Mouse (Mus musculus) lung, embryonic 15.5 days (tissue): Measurements from ENCODE around the gene Actr6. TPM values are rescaled to one million over a fixed set of nuclear protein-coding genes. Genes with fewer than 3 reads are reported as not detected.
A peak's percentile ranks its signal among the peaks of the same experiment; 100 is the strongest.
"Not testable (repeated sequence)": the region's sequence is repeated elsewhere in the genome, so short reads cannot be mapped to it uniquely, and the experiment has no call there.

Source experiments
- ATAC-seq: fragments of 200-750 bp; cut with Nextera tagmentation; 2 replicates; pipeline ENCODE4 v1.8.0; 2017; ENCODE audit warnings: moderate number of reproducible peaks, borderline replicate concordance; ENCODE audit not compliant: low FRiP score, low TSS enrichment; ENCODE audit errors: extremely low read depth
- H3K27ac ChIP-seq: fragments of 300-500 bp; sonication (generic); 2 replicates; pipeline ENCODE4 v1.5.1; 2015; ENCODE audit warnings: moderate library complexity, mild to moderate bottlenecking, inconsistent platforms
- H3K27me3 ChIP-seq: fragments of 300-500 bp; sonication (generic); 2 replicates; pipeline ENCODE4 v1.6.1; 2015; ENCODE audit warnings: inconsistent platforms
- H3K36me3 ChIP-seq: fragments of 300-500 bp; sonication (generic); 2 replicates; pipeline ENCODE4 v1.6.1; 2015; ENCODE audit warnings: inconsistent platforms
- H3K4me1 ChIP-seq: fragments of 300-500 bp; sonication (generic); 2 replicates; pipeline ENCODE4 v1.6.1; 2015; ENCODE audit warnings: inconsistent platforms
- H3K4me2 ChIP-seq: fragments of 300-500 bp; sonication (generic); 2 replicates; pipeline ENCODE4 v1.6.1; 2015; ENCODE audit warnings: inconsistent platforms, mild to moderate bottlenecking, moderate library complexity
- H3K4me3 ChIP-seq: fragments of 300-500 bp; sonication (generic); 2 replicates; pipeline ENCODE4 v1.5.1; 2015; ENCODE audit warnings: mild to moderate bottlenecking, inconsistent platforms
- H3K9ac ChIP-seq: fragments of 300-500 bp; sonication (generic); 2 replicates; pipeline ENCODE4 v1.6.1; 2015; ENCODE audit warnings: inconsistent platforms
- H3K9me3 ChIP-seq: fragments of 300-500 bp; sonication (generic); 2 replicates; pipeline ENCODE4 v1.6.1; 2016; ENCODE audit warnings: inconsistent platforms
- WGBS: fragments of 180-500 bp; shearing (Covaris S2); methylation state at CpG from one replicate; pipeline ENCODE4 v1.1.7; 2015; 5-methylcytosine and 5-hydroxymethylcytosine counted together
- polyA plus RNA-seq: library from polyadenylated mRNA; unstranded; fragments of >200 nt; fragmentation: Nextera tagmentation; extraction: Ambion mirVana; gene quantifications from 2 replicates; pipeline ENCODE4 v1.2.1, GENCODE M21; 2015

The Actr6 gene
- polyA plus RNA-seq, 1 experiment from 2014 or later: 31.7 TPM

GRCm38 (mm10) chr10:89731341-89731740, 754 bp downstream of the Actr6 start:
- WGBS: 7% methylated on average over 5 of the region's 5 CpGs
- Histone ChIP-seq H3K4me1 (peaks cover 14% of the 10 kb centered on the region), H3K27me3 (no peaks in the 10 kb centered on the region), H3K36me3 (peaks cover 8% of the 10 kb centered on the region; the same call in 1 of the 2 replicates), H3K9me3 (no peaks in the 10 kb centered on the region), H3K4me2 (peak overlapping the region; percentile 70), H3K9ac (peak overlapping the region; percentile 58), H3K4me3 (peak overlapping the region; percentile 69), H3K27ac (no peak overlapping the region)
- no peak for ATAC-seq

DNA sequence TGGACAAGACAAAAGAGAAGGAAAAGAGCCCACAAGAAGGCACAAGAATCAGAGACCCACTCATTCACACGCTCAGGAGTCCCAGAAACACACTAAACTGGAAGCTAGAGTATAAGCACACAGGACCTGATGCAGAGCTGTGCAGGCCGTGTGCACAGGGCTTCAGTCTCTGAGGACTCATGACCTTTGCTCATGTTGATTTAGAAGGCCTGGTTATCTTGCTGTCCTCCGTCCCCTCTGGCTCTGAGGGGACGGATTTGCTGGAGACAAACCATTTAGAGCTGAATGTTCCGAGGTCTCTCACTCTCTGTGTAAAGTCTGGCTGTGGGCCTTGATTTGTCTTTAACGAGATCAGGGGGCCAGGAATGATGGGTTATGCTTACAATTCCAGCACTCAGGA, 1.7 kb downstream of the Actr6 start:
- ATAC-seq: no peak
- Histone ChIP-seq H3K4me1 (peaks cover 14% of the 10 kb centered on the region), H3K9ac (no peak overlapping the region), H3K9me3 (no peaks in the 10 kb centered on the region), H3K36me3 (peaks cover 14% of the 10 kb centered on the region), H3K27me3 (no peaks in the 10 kb centered on the region), H3K4me3 (no peak overlapping the region), H3K27ac (no peak overlapping the region), H3K4me2 (no peak overlapping the region)
- 80% methylated on average over 6 of the region's 6 CpGs for WGBS

DNA sequence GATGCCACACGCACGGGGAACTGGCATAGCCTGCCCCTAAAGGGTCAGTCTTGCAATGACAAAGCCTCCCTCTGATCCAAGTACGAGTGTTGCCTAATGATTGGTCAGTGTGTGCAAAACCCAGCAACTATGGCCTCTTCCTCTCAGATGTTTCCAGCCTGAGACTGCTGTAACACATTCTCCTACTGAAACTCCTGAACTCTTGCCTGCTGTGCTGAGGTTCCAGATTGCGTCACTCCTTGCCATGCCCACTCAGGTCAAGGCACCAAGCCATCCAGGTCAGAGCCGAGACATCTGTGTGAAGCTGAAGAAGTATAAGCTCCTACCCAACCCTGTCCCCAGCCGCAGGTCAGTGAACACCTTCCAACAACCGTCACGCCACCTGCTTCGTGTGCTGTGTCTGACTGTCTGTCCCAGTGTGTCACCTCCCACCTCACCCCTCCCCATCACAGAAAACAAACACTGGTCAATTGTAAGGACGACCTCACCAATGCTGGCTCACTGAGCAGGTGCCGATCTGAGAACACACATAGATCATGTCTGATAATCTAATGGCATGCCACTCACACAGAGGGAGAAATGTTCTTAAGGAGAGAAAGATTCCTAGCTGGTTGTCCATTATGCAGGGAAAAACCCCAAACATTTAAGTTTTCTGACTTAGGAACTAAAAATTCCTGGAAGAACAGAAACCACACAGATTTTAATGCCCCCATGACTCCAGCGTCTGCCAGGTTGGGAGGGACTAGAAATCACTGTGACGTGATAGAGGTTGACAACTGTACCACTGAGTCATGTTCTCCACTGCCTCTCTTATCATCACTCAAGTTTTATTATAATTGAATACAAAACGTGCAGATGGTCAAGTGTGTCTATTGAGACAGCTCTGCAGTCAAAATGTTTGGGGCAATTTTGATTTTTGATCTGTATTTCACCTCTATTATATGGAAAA, 9.6 kb downstream of the Actr6 start:
- H3K9ac ChIP-seq: no peak overlapping the region
- WGBS: 83% methylated on average over 14 of the region's 14 CpGs
- no peak overlapping the region for H3K4me3 ChIP-seq
- ATAC-seq: no peak
- no peaks in the 10 kb centered on the region for H3K27me3 ChIP-seq
- peaks cover 33% of the 10 kb centered on the region for H3K36me3 ChIP-seq
- no peak overlapping the region for H3K27ac ChIP-seq
- H3K4me2 ChIP-seq: no peak overlapping the region
- H3K4me1 ChIP-seq: no peaks in the 10 kb centered on the region
- H3K9me3 ChIP-seq: no peaks in the 10 kb centered on the region

DNA sequence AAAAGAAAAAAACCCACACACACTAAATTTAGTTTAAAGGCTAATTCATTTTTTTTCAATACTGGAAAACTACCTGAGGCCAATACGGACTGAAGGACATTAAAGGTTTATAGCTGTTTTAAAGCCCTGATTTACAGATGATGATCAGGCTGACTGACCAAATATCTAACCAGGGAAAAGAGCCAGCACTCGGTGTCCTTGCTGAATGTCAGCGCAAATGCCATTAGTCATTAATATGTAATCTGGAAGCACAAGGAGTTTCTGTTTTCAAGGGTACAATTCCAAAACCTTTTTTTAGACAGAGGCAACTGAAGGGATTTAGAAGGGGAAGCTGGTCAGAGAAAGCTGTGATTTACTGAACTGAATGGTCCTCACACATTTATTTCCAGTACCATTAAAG, 11.3 kb downstream of the Actr6 start:
- Histone ChIP-seq H3K27me3 (no peaks in the 10 kb centered on the region), H3K27ac (no peak overlapping the region), H3K4me3 (no peak overlapping the region), H3K9me3 (no peaks in the 10 kb centered on the region), H3K4me2 (no peak overlapping the region), H3K36me3 (peaks cover 29% of the 10 kb centered on the region), H3K4me1 (no peaks in the 10 kb centered on the region), H3K9ac (no peak overlapping the region)
- ATAC-seq: no peak
- 89% methylated on average over 3 of the region's 3 CpGs for WGBS

- H3K27me3 ChIP-seq: no peaks in the 10 kb centered on the region
- H3K4me2 ChIP-seq: no peak overlapping the region
- no peak for ATAC-seq
- no peak overlapping the region for H3K4me3 ChIP-seq
- no peak overlapping the region for H3K27ac ChIP-seq
- no peaks in the 10 kb centered on the region for H3K4me1 ChIP-seq
- H3K36me3 ChIP-seq: peaks cover 29% of the 10 kb centered on the region
- H3K9me3 ChIP-seq: no peaks in the 10 kb centered on the region
- no peak overlapping the region for H3K9ac ChIP-seq
These were observed 11.8 kb downstream of the Actr6 start for GRCm38 (mm10) chr10:89720252-89720651.

DNA sequence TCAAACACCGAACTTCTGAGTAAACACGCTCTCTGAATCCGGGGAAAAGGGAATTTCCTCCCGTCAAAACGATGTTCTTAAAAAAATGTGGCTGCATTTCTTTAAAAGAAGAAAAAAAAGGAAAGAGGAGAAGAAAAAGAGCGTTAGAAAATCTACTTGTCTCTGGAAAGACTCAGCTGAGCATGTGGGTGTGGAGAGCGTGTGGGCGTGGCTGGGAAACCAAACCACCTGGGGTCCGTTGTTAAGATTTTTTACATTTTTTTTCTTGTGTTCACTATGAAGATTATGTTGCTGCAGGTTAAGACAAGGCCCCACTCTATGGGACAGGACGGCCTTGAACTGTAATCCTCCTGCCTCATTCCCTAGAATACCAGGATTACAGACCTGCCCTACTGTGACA, 17.2 kb downstream of the Actr6 start:
- Histone ChIP-seq H3K4me2 (no peak overlapping the region), H3K4me1 (no peaks in the 10 kb centered on the region), H3K27ac (no peak overlapping the region), H3K4me3 (no peak overlapping the region), H3K36me3 (peaks cover 37% of the 10 kb centered on the region), H3K9me3 (no peaks in the 10 kb centered on the region), H3K9ac (no peak overlapping the region), H3K27me3 (no peaks in the 10 kb centered on the region)
- ATAC-seq: no peak
- 83% methylated on average over 10 of the region's 10 CpGs for WGBS

DNA sequence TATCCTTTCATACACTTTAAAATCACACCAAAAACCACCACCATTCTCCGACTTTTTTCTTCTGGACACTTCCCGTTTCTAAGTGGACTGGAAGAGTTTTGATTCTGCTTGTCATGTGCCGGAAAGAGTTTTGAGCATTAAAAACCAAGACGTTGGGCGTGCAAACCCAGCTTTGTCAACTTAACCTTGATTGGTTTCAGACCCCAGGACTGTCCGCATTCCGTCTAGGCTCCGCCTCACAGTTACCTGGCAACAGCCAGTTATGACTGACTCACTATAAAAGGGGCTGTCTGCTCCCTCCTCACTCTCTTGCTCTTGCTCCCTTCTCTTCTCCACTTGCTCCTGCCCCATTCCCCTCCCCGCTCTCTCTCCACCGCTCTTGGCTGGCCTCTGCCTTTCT, 23.4 kb downstream of the Actr6 start:
- H3K9me3 ChIP-seq: no peaks in the 10 kb centered on the region
- no peaks in the 10 kb centered on the region for H3K4me1 ChIP-seq
- H3K27me3 ChIP-seq: no peaks in the 10 kb centered on the region
- no peak overlapping the region for H3K27ac ChIP-seq
- ATAC-seq: peak; percentile 64
- H3K36me3 ChIP-seq: peaks cover 18% of the 10 kb centered on the region
- peak overlapping the region; percentile 24 for H3K4me2 ChIP-seq
- H3K9ac ChIP-seq: no peak overlapping the region
- 29% methylated on average over 10 of the region's 10 CpGs for WGBS
- no peak overlapping the region for H3K4me3 ChIP-seq

DNA sequence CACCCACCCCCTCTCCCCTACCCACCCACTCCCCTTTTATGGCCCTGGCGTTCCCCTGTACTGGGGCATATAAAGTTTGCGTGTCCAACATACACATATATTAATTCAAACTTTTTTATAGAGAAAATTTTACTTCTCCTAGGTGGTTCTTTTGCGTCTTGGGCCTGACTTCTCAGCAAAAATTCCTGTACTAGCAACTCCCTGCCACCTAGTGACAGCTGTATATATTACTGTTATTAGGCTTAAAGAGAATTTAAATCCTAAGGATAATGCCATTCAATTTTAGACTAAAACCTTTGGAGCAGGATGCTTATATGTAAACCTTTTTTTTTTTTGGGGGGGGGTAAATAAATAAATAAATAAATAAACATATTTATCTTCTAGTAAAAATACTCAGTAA, 24.7 kb downstream of the Actr6 start:
- H3K36me3 ChIP-seq: peaks cover 10% of the 10 kb centered on the region
- no peak overlapping the region for H3K27ac ChIP-seq
- no peak overlapping the region for H3K9ac ChIP-seq
- WGBS: 61% methylated on average over 3 of the region's 3 CpGs
- no peak overlapping the region for H3K4me2 ChIP-seq
- ATAC-seq: no peak
- 0 out of 2 replicates have a peak, but pooled peaks cover 3% of the 10 kb centered on the region for H3K4me1 ChIP-seq
- H3K4me3 ChIP-seq: no peak overlapping the region
- H3K27me3 ChIP-seq: no peaks in the 10 kb centered on the region
- no peaks in the 10 kb centered on the region for H3K9me3 ChIP-seq

GRCm38 (mm10) chr10:89703042-89703441, 29.1 kb downstream of the Actr6 start:
- 38% methylated on average over 5 of the region's 5 CpGs for WGBS
- ATAC-seq: no peak
- H3K4me1 ChIP-seq: 0 out of 2 replicates have a peak, but pooled peaks cover 3% of the 10 kb centered on the region

DNA sequence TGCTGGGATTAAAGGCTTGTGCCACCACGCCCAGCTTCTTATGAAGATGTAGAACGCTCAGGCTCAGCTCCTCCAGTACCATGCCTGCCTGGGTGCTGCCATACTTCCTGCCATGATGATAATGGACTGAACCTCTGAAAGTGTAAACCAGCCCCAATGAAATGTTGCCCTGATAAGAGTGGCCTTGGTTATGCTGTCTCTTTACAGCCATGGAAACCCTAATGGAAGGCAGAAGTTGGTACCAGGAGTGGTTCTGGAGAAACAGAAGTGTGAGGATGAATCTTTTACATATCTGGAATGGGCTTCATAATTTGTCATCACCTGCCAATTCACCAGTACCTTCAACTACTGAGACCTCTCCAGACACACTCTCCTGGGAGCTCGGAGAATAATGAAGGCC, 34.1 kb downstream of the Actr6 start:
- WGBS: 88% methylated on average over 3 of the region's 3 CpGs

More at GRCm38 (mm10) chr10:89703042-89703441, 29.1 kb downstream of the Actr6 start:
- Histone ChIP-seq H3K4me3 (no peak overlapping the region), H3K27ac (no peak overlapping the region), H3K9ac (no peak overlapping the region), H3K9me3 (no peaks in the 10 kb centered on the region), H3K27me3 (no peaks in the 10 kb centered on the region), H3K4me2 (no peak overlapping the region), H3K36me3 (no peaks in the 10 kb centered on the region)

GRCm38 (mm10) chr10:89696270-89696669, 35.8 kb downstream of the Actr6 start:
- not testable (repeated sequence) for H3K27me3 ChIP-seq, H3K27ac ChIP-seq, H3K9me3 ChIP-seq, H3K9ac ChIP-seq, H3K36me3 ChIP-seq, H3K4me2 ChIP-seq, H3K4me1 ChIP-seq, H3K4me3 ChIP-seq, ATAC-seq
- 71% methylated on average over 2 of the region's 2 CpGs for WGBS

More for the DNA sequence above, 34.1 kb downstream of the Actr6 start:
- Histone ChIP-seq H3K9me3 (no peaks in the 10 kb centered on the region), H3K4me3 (no peak overlapping the region), H3K36me3 (no peaks in the 10 kb centered on the region), H3K9ac (no peak overlapping the region), H3K4me1 (no peaks in the 10 kb centered on the region), H3K27me3 (no peaks in the 10 kb centered on the region), H3K4me2 (no peak overlapping the region), H3K27ac (no peak overlapping the region)
- ATAC-seq: no peak

GRCm38 (mm10) chr10:89695194-89695911, 36.7 kb downstream of the Actr6 start:
- no peak overlapping the region for H3K4me2 ChIP-seq
- H3K4me3 ChIP-seq: no peak overlapping the region
- WGBS: 70% methylated on average over 20 of the region's 20 CpGs
- H3K27ac ChIP-seq: no peak overlapping the region
- H3K27me3 ChIP-seq: no peaks in the 10 kb centered on the region
- no peaks in the 10 kb centered on the region for H3K4me1 ChIP-seq
- no peak for ATAC-seq
- no peak overlapping the region for H3K9ac ChIP-seq
- no peaks in the 10 kb centered on the region for H3K36me3 ChIP-seq
- no peaks in the 10 kb centered on the region for H3K9me3 ChIP-seq
